Mouse (Mus musculus) testis, adult 2 months (tissue): Measurements from ENCODE around the gene Mxd4.

Experiments
- CTCF ChIP-seq: fragments of 200-500 bp; IDR thresholded peaks from 2 replicates; pipeline ENCODE4 v1.5.1; 2012; ENCODE audit warnings: low read depth, mild to moderate bottlenecking, inconsistent platforms, low read length, moderate library complexity; ENCODE audit not compliant: control insufficient read depth, insufficient read depth, insufficient replicate concordance
- POLR2A ChIP-seq: fragments of 200-500 bp; IDR thresholded peaks from 2 replicates; pipeline ENCODE4 v1.6.1; 2012; ENCODE audit warnings: low read depth, mild to moderate bottlenecking, inconsistent platforms, low read length, moderate library complexity; ENCODE audit not compliant: control insufficient read depth

DNA sequence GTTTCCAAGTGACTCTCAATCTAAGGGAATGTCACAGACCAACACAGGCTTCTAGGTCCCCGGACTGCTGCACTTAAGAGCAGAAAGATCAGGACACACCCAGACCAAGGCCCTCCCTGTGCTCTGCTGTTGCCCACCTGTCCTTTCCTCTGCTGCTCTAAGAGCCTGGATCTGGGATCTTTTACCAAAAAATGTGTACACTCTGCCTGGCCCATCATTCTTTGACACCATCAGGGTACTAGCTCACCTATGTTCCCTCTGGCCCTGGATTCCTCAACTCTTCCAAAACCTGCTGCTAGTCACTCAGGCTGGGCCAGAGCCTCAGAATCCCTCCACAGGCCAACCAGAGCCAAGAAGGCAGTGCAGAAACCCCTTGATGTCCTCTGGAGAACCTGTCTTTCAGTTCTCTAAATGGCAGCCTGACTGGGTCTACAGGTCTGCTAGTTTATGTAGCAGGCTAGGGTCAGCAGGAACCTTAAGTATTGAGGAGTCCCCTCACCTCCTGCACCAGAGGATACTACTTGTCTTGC, 2.4 kb downstream of the Mxd4 start:
- no peak for TF ChIP-seq POLR2A
- TF ChIP-seq CTCF = no peak
